ENCODE assay signal across 8 mouse cellular contexts in genomic region chr1:85894231-85894747, GRCm38 (mm10). TPM values are rescaled to one million over a fixed set of nuclear protein-coding genes. Genes with fewer than 3 reads are reported as not detected.
A peak's percentile ranks its signal among the peaks of the same experiment; 100 is the strongest.
DNase-seq lines count a peak whose midpoint lies in the region; ATAC-seq lines count a peak whose summit lies in the region.

Gene Itm2c (plus strand): TSS chr1:85894281.

- ATAC-seq in hindbrain, embryonic 14.5 days (ENCODE audit: low FRiP score): peak; percentile 90

- H3K4me1 ChIP-seq in hindbrain, embryonic 14.5 days (replicated peaks; ENCODE audit: control insufficient read depth, insufficient read depth, low read length): peaks cover 38% of the 10 kb centered on the region

- H3K9ac ChIP-seq in hindbrain, embryonic 14.5 days: peak within 1 kb of the TSS; percentile 84

- 1% methylated on average over 32 of the region's 35 CpGs for WGBS in hindbrain, embryonic 14.5 days

- peak within 1 kb of the TSS; percentile 86 for H3K4me3 ChIP-seq in hindbrain, embryonic 14.5 days (replicated peaks; ENCODE audit: low read length)

- H3K36me3 ChIP-seq in hindbrain, embryonic 14.5 days (replicated peaks; ENCODE audit: control insufficient read depth, insufficient read depth): no peaks in the 10 kb centered on the region

- H3K4me2 ChIP-seq in hindbrain, embryonic 14.5 days (replicated peaks): peak within 1 kb of the TSS; percentile 65

- peak within 1 kb of the TSS; percentile 89 for H3K27ac ChIP-seq in hindbrain, embryonic 14.5 days

- no peaks in the 10 kb centered on the region for H3K9me3 ChIP-seq in hindbrain, embryonic 14.5 days (ENCODE audit: control insufficient read depth, low read length)

- peak; percentile 87 for DNase-seq in R1 (ENCODE audit: low read depth, low spot score)
- DNase-seq in cerebellum, postnatal 36 days: peak; percentile 86 to 90
- DNase-seq in frontal cortex, postnatal 36 days (ENCODE audit: low spot score in 2 of 2): peak; percentile 91 to 93
- DNase-seq in hindbrain, embryonic 14.5 days (ENCODE audit: low spot score): peak; percentile 85
- DNase-seq in layer of hippocampus, postnatal 25 days (ENCODE audit: extremely low spot score in 1 of 2, low spot score in 1 of 2): peak; percentile 82 to 85
- DNase-seq in lung, postnatal 25 days (ENCODE audit: low spot score): peak; percentile 89
- DNase-seq in retina, embryonic 14.5 days (ENCODE audit: low spot score): peak; percentile 86
- peak; percentile 88 to 91 for DNase-seq in urinary bladder, adult 18-20 months (ENCODE audit: low spot score in 2 of 2)

- H3K27me3 ChIP-seq in hindbrain, embryonic 14.5 days (ENCODE audit: control insufficient read depth, insufficient read depth, low read length): no peaks in the 10 kb centered on the region

RNA-seq across cellular contexts. Expression of gene Itm2c, which starts in this region (rescaled TPM):
- polyA plus RNA-seq in hindbrain, embryonic 14.5 days (2014; fragmentation: Nextera tagmentation; extraction: Ambion mirVana): 124 and 127 TPM in 2 replicates
- 100 to 1,000 TPM; 728 to 849 TPM for total RNA-seq in layer of hippocampus, postnatal 25 days (2021)

Comparison
In these comparisons a context has a peak if more than half of its experiments do, and no peak if none do; other contexts are left out.
1. Peak in every context shown above with its lines: DNase-seq, ATAC-seq, H3K4me3 ChIP-seq and H3K27ac ChIP-seq.